Mouse (Mus musculus): ENCODE data around the gene Zfp428. TPM values are rescaled to one million over a fixed set of nuclear protein-coding genes. Genes with fewer than 3 reads are reported as not detected.

The Zfp428 gene
- polyA plus RNA-seq, 1 experiment from 2014 or later, result 201 TPM

GRCm38 (mm10) chr7:24534301-24534700 lies 27.5 kb downstream of the Zfp428 start:
- H3K27me3 ChIP-seq (ENCODE audit: control insufficient read depth, insufficient read depth, low read length), result no peaks in the 10 kb centered on the region; the same call in 1 of the 2 replicates
- H3K36me3 ChIP-seq (replicated peaks; ENCODE audit: control insufficient read depth, insufficient read depth), result peaks cover 46% of the 10 kb centered on the region
- DNase-seq (ENCODE audit: low spot score) (no peak), ATAC-seq (ENCODE audit: low FRiP score) (no peak)
- H3K9me3 ChIP-seq (ENCODE audit: control insufficient read depth, low read length), result no peaks in the 10 kb centered on the region
- H3K4me2 ChIP-seq (replicated peaks), result peak overlapping the region; percentile 31; the same call in 1 of the 2 replicates
- peak overlapping the region; percentile 28; the same call in 1 of the 2 replicates for H3K9ac ChIP-seq
- 23% methylated on average over 19 of the region's 19 CpGs for WGBS
- H3K27ac ChIP-seq, result no peak overlapping the region
- H3K4me1 ChIP-seq (replicated peaks; ENCODE audit: control insufficient read depth, insufficient read depth, low read length), result peaks cover 27% of the 10 kb centered on the region
- peak overlapping the region; percentile 3; the same call in 1 of the 2 replicates for H3K4me3 ChIP-seq (replicated peaks; ENCODE audit: low read length)

DNA sequence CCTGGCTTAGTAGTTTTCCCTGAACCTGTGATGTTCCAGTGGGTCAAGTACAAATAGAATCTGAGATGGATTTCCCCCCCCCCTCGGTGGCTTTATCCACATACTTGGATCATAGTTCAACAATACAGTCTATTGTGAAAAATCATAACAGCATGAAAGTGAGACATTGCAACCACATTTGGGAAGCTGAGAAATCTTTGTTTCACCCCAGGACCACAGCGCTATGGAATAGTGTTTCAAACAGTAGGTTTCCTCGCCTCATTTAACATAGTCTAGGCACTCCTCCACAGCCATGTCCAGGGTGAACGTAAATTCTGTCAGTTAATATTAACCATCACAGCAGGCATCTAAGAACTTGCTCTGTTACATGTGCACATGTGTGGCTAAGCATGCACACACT lies 30.3 kb downstream of the Zfp428 start:
- WGBS, result 73% methylated on average over 4 of the region's 4 CpGs
- peaks cover 18% of the 10 kb centered on the region for H3K4me1 ChIP-seq (replicated peaks; ENCODE audit: control insufficient read depth, insufficient read depth, low read length)

GRCm38 (mm10) chr7:24537591-24537990 lies 30.8 kb downstream of the Zfp428 start:
- DNase-seq (ENCODE audit: low spot score) (no peak), ATAC-seq (ENCODE audit: low FRiP score) (no peak)
- Histone ChIP-seq H3K4me3 (replicated peaks; ENCODE audit: low read length) (no peak overlapping the region), H3K4me2 (replicated peaks) (no peak overlapping the region), H3K4me1 (replicated peaks; ENCODE audit: control insufficient read depth, insufficient read depth, low read length) (peaks cover 13% of the 10 kb centered on the region), H3K27ac (no peak overlapping the region), H3K36me3 (replicated peaks; ENCODE audit: control insufficient read depth, insufficient read depth) (peaks cover 39% of the 10 kb centered on the region), H3K9me3 (ENCODE audit: control insufficient read depth, low read length) (no peaks in the 10 kb centered on the region), H3K27me3 (ENCODE audit: control insufficient read depth, insufficient read depth, low read length) (no peaks in the 10 kb centered on the region; the same call in 1 of the 2 replicates), H3K9ac (no peak overlapping the region)
- 78% methylated on average over 5 of the region's 5 CpGs for WGBS

More for the DNA sequence above, 30.3 kb downstream of the Zfp428 start:
- Histone ChIP-seq H3K4me2 (replicated peaks) (no peak overlapping the region), H3K9me3 (ENCODE audit: control insufficient read depth, low read length) (no peaks in the 10 kb centered on the region), H3K4me3 (replicated peaks; ENCODE audit: low read length) (no peak overlapping the region), H3K36me3 (replicated peaks; ENCODE audit: control insufficient read depth, insufficient read depth) (peaks cover 44% of the 10 kb centered on the region), H3K9ac (no peak overlapping the region), H3K27me3 (ENCODE audit: control insufficient read depth, insufficient read depth, low read length) (no peaks in the 10 kb centered on the region; the same call in 1 of the 2 replicates), H3K27ac (no peak overlapping the region)
- ATAC-seq (ENCODE audit: low FRiP score) (no peak), DNase-seq (ENCODE audit: low spot score) (no peak)

DNA sequence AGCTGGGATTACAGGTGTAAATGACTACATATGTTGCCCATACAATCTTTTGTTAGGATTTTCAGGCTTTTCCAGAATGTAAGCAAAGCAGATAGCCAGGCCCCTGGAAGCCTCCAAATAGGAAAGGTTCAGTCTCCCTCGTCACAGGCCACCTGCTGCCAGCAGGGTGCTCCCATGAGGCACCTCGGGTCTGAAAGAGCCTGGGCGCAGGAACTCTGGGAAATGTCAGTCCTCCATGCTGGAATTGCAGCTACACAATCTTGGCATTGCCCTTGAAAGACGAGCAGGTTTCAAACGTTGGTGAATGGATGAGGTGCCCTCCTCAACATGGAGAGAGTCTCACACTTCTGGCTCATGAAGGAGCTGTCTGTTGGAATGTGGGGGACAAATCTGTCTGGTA lies 31.3 kb downstream of the Zfp428 start:
- H3K27me3 ChIP-seq (ENCODE audit: control insufficient read depth, insufficient read depth, low read length), result no peaks in the 10 kb centered on the region; the same call in 1 of the 2 replicates
- no peak for DNase-seq (ENCODE audit: low spot score)
- no peak for ATAC-seq (ENCODE audit: low FRiP score)
- H3K9ac ChIP-seq, result no peak overlapping the region
- H3K9me3 ChIP-seq (ENCODE audit: control insufficient read depth, low read length), result no peaks in the 10 kb centered on the region
- H3K4me1 ChIP-seq (replicated peaks; ENCODE audit: control insufficient read depth, insufficient read depth, low read length), result peaks cover 11% of the 10 kb centered on the region; the same call in 1 of the 2 replicates
- 44% methylated on average over 5 of the region's 5 CpGs for WGBS
- no peak overlapping the region for H3K4me2 ChIP-seq (replicated peaks)
- peaks cover 35% of the 10 kb centered on the region for H3K36me3 ChIP-seq (replicated peaks; ENCODE audit: control insufficient read depth, insufficient read depth)
- no peak overlapping the region for H3K27ac ChIP-seq
- no peak overlapping the region for H3K4me3 ChIP-seq (replicated peaks; ENCODE audit: low read length)

- Histone ChIP-seq H3K4me3 (replicated peaks; ENCODE audit: low read length) (no peak overlapping the region), H3K9ac (no peak overlapping the region), H3K27ac (no peak overlapping the region), H3K27me3 (ENCODE audit: control insufficient read depth, insufficient read depth, low read length) (no peaks in the 10 kb centered on the region), H3K4me2 (replicated peaks) (no peak overlapping the region), H3K9me3 (ENCODE audit: control insufficient read depth, low read length) (no peaks in the 10 kb centered on the region), H3K4me1 (replicated peaks; ENCODE audit: control insufficient read depth, insufficient read depth, low read length) (peaks cover 6% of the 10 kb centered on the region; the same call in 1 of the 2 replicates), H3K36me3 (replicated peaks; ENCODE audit: control insufficient read depth, insufficient read depth) (peaks cover 30% of the 10 kb centered on the region)
- 75% methylated on average over 5 of the region's 5 CpGs for WGBS
- DNase-seq (ENCODE audit: low spot score), result no peak
- no peak for ATAC-seq (ENCODE audit: low FRiP score)
Observed at GRCm38 (mm10) chr7:24538701-24539100, 31.9 kb downstream of the Zfp428 start.

- no peaks in the 10 kb centered on the region for H3K9me3 ChIP-seq (ENCODE audit: control insufficient read depth, low read length)
- WGBS, result 98% methylated on average over 4 of the region's 4 CpGs
Observed at GRCm38 (mm10) chr7:24539686-24540085, 32.9 kb downstream of the Zfp428 start.

GRCm38 (mm10) chr7:24544506-24544905 lies 37.7 kb downstream of the Zfp428 start:
- Histone ChIP-seq H3K9ac (no peak overlapping the region), H3K9me3 (ENCODE audit: control insufficient read depth, low read length) (no peaks in the 10 kb centered on the region), H3K4me3 (replicated peaks; ENCODE audit: low read length) (no peak overlapping the region), H3K27ac (no peak overlapping the region), H3K4me2 (replicated peaks) (no peak overlapping the region), H3K36me3 (replicated peaks; ENCODE audit: control insufficient read depth, insufficient read depth) (peaks cover 10% of the 10 kb centered on the region; the same call in 1 of the 2 replicates), H3K4me1 (replicated peaks; ENCODE audit: control insufficient read depth, insufficient read depth, low read length) (peaks cover 5% of the 10 kb centered on the region), H3K27me3 (ENCODE audit: control insufficient read depth, insufficient read depth, low read length) (no peaks in the 10 kb centered on the region)
- WGBS, result 91% methylated on average over 2 of the region's 2 CpGs
- ATAC-seq (ENCODE audit: low FRiP score) (no peak), DNase-seq (ENCODE audit: low spot score) (no peak)

More at GRCm38 (mm10) chr7:24539686-24540085, 32.9 kb downstream of the Zfp428 start:
- no peak for DNase-seq (ENCODE audit: low spot score)
- H3K27me3 ChIP-seq (ENCODE audit: control insufficient read depth, insufficient read depth, low read length), result no peaks in the 10 kb centered on the region
- no peaks in the 10 kb centered on the region for H3K4me1 ChIP-seq (replicated peaks; ENCODE audit: control insufficient read depth, insufficient read depth, low read length)
- H3K4me3 ChIP-seq (replicated peaks; ENCODE audit: low read length), result no peak overlapping the region
- ATAC-seq (ENCODE audit: low FRiP score), result no peak
- H3K36me3 ChIP-seq (replicated peaks; ENCODE audit: control insufficient read depth, insufficient read depth), result peaks cover 20% of the 10 kb centered on the region
- H3K9ac ChIP-seq, result no peak overlapping the region
- H3K4me2 ChIP-seq (replicated peaks), result no peak overlapping the region
- H3K27ac ChIP-seq, result no peak overlapping the region

- H3K4me1 ChIP-seq (replicated peaks; ENCODE audit: control insufficient read depth, insufficient read depth, low read length), result peaks cover 5% of the 10 kb centered on the region
Observed at GRCm38 (mm10) chr7:24546068-24546614, 39.3 kb downstream of the Zfp428 start, which contains the start of the genes Pinlyp and Xrcc1. Gene Pinlyp (minus strand): TSS chr7:24546118. Gene Xrcc1 (plus strand): TSS chr7:24546289.

DNA sequence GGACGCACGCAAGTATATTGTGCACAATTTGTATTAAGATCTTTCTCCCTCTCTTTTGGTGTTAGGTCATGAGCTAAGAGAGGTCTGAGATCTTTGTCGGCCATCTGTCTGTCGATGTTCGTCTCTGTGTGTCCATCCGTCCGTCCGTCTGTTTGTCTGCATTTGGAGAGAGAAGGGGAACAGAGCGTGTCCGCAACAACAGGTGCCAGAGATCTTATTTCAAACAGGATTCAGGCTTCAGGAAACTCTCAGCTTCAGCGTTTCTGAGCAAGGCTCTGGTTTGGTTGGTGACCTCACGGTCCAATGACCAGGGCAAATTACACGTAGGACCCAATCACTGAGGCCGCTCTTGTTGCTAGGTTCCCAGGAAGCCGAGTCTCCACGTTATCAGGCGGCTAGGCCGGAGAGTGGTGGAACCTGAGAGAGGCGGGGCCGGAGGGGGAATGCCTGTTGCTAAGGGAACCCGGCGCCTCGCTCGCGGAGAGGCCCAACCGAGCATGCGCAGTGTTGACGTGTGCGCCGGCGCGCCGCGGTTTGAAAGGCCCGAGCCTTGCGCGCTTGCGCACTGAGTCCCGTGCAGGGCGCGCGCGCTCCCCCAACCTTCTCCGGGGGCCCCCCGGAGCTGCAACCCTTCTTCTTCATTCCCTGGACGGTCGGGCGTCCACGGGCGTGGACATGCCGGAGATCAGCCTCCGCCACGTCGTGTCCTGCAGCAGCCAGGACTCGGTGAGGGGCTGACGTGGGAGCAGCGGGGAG lies 40.0 kb downstream of the Zfp428 start:
- DNase-seq (ENCODE audit: low spot score), result peak; percentile 99
- Histone ChIP-seq H3K27me3 (ENCODE audit: control insufficient read depth, insufficient read depth, low read length) (no peaks in the 10 kb centered on the region), H3K9me3 (ENCODE audit: control insufficient read depth, low read length) (no peaks in the 10 kb centered on the region), H3K9ac (peak overlapping the region; percentile 60), H3K4me1 (replicated peaks; ENCODE audit: control insufficient read depth, insufficient read depth, low read length) (peaks cover 5% of the 10 kb centered on the region), H3K36me3 (replicated peaks; ENCODE audit: control insufficient read depth, insufficient read depth) (peaks cover 22% of the 10 kb centered on the region; the same call in 1 of the 2 replicates), H3K27ac (peak overlapping the region; percentile 47; the same call in 1 of the 2 replicates), H3K4me3 (replicated peaks; ENCODE audit: low read length) (peak overlapping the region; percentile 49), H3K4me2 (replicated peaks) (peak overlapping the region; percentile 58)
- under 1% methylated on average over 57 of the region's 57 CpGs for WGBS
- peak; percentile 98 for ATAC-seq (ENCODE audit: low FRiP score)

More at GRCm38 (mm10) chr7:24546068-24546614, 39.3 kb downstream of the Zfp428 start, which contains the start of the genes Pinlyp and Xrcc1:
- Histone ChIP-seq H3K27me3 (ENCODE audit: control insufficient read depth, insufficient read depth, low read length) (no peaks in the 10 kb centered on the region), H3K27ac (peak within 1 kb of the TSS; percentile 47; the same call in 1 of the 2 replicates), H3K9ac (peak within 1 kb of the TSS; percentile 60), H3K4me3 (replicated peaks; ENCODE audit: low read length) (peak within 1 kb of the TSS; percentile 49), H3K36me3 (replicated peaks; ENCODE audit: control insufficient read depth, insufficient read depth) (peaks cover 15% of the 10 kb centered on the region; the same call in 1 of the 2 replicates), H3K9me3 (ENCODE audit: control insufficient read depth, low read length) (no peaks in the 10 kb centered on the region), H3K4me2 (replicated peaks) (peak within 1 kb of the TSS; percentile 58)
- ATAC-seq (ENCODE audit: low FRiP score) (no peak), DNase-seq (ENCODE audit: low spot score) (no peak)
- 36% methylated on average over 13 of the region's 13 CpGs for WGBS

All from hindbrain, embryonic 14.5 days (tissue).